Mouse (Mus musculus) intestine, postnatal 0 days (tissue): Measurements from ENCODE around the gene Tceal7. TPM values are rescaled to one million over a fixed set of nuclear protein-coding genes. Genes with fewer than 3 reads are reported as not detected.
A peak's percentile ranks its signal among the peaks of the same experiment; 100 is the strongest.
"Not testable (repeated sequence)": the region's sequence is repeated elsewhere in the genome, so short reads cannot be mapped to it uniquely, and the experiment has no call there.

Source experiments
- ATAC-seq: fragments of 200-750 bp; cut with Nextera tagmentation; 2 replicates; pipeline ENCODE4 v1.8.0; 2017; ENCODE audit warnings: mild to moderate bottlenecking, moderate TSS enrichment, moderate library complexity
- H3K27ac ChIP-seq: fragments of 300-500 bp; sonication (generic); 2 replicates; pipeline ENCODE4 v1.5.1; 2014; ENCODE audit warnings: mild to moderate bottlenecking, low read depth, low read length, moderate library complexity
- H3K27me3 ChIP-seq: fragments of 300-500 bp; sonication (generic); replicated peaks from 2 replicates; pipeline ENCODE4 v1.6.1; 2014; ENCODE audit warnings: low read length, mixed read lengths; ENCODE audit not compliant: control insufficient read depth, insufficient read depth
- H3K36me3 ChIP-seq: fragments of 300-500 bp; sonication (generic); 2 replicates; pipeline ENCODE4 v1.6.1; 2014; ENCODE audit warnings: mild to moderate bottlenecking, moderate library complexity; ENCODE audit not compliant: control insufficient read depth, insufficient read depth
- H3K4me1 ChIP-seq: fragments of 300-500 bp; sonication (generic); replicated peaks from 2 replicates; pipeline ENCODE4 v1.6.1; 2014; ENCODE audit warnings: antibody characterized with exemption, low read length, mixed read lengths; ENCODE audit not compliant: control insufficient read depth, insufficient read depth
- H3K4me2 ChIP-seq: fragments of 300-500 bp; sonication (generic); replicated peaks from 2 replicates; pipeline ENCODE4 v1.6.1; 2014; ENCODE audit warnings: low read depth, mild to moderate bottlenecking, moderate library complexity
- H3K4me3 ChIP-seq: fragments of 300-500 bp; sonication (generic); 2 replicates; pipeline ENCODE4 v1.5.1; 2014; ENCODE audit warnings: low read depth, low read length
- H3K9ac ChIP-seq: fragments of 300-500 bp; sonication (generic); 2 replicates; pipeline ENCODE4 v1.6.1; 2014; ENCODE audit warnings: mild to moderate bottlenecking, low read depth, low read length
- H3K9me3 ChIP-seq: fragments of 300-500 bp; sonication (generic); 2 replicates; pipeline ENCODE4 v1.6.1; 2016; ENCODE audit warnings: mixed run types; ENCODE audit not compliant: control insufficient read depth
- CTCF ChIP-seq: sonication (generic); IDR thresholded peaks from 2 replicates; pipeline ENCODE4 v1.5.1; 2016; ENCODE audit warnings: low read depth, mild to moderate bottlenecking, control low read depth, antibody characterized with exemption, moderate library complexity
- WGBS: fragments of 180-500 bp; shearing (Covaris S2); extraction: QIAGEN DNeasy Blood & Tissue Kit; methylation state at CpG from one replicate; pipeline ENCODE4 v1.1.7; 2014; 5-methylcytosine and 5-hydroxymethylcytosine counted together
- microRNA-seq: library from miRNA; unstranded; fragments of <30 nt; microRNA quantifications from one replicate; pipeline ENCODE4, GENCODE M21; 2016
- polyA plus RNA-seq: library from polyadenylated mRNA; unstranded; fragments of >200 nt; fragmentation: Nextera tagmentation; extraction: Ambion mirVana; gene quantifications from 2 replicates; pipeline ENCODE4 v1.2.1, GENCODE M21; 2015

The Tceal7 gene
- polyA plus RNA-seq, 1 experiment from 2014 or later, result 0.37 TPM

GRCm38 (mm10) chrX:136268173-136268572 is 53.6 kb downstream of the Tceal7 start:
- no peak for TF ChIP-seq CTCF
- Histone ChIP-seq H3K9ac (no peak overlapping the region), H3K36me3 (no peaks in the 10 kb centered on the region), H3K4me1 (no peaks in the 10 kb centered on the region), H3K4me2 (no peak overlapping the region), H3K27me3 (no peaks in the 10 kb centered on the region), H3K4me3 (no peak overlapping the region), H3K9me3 (no peaks in the 10 kb centered on the region), H3K27ac (no peak overlapping the region)
- 65% methylated on average over 4 of the region's 4 CpGs for WGBS
- ATAC-seq, result no peak

- not testable (repeated sequence) for H3K36me3 ChIP-seq, H3K4me1 ChIP-seq, H3K27ac ChIP-seq, H3K27me3 ChIP-seq, H3K9me3 ChIP-seq, H3K9ac ChIP-seq
- H3K4me3 ChIP-seq, result peak within 1 kb of the TSS; percentile 32
- peak; percentile 89 for ATAC-seq
- 64% methylated on average over 4 of the region's 30 CpGs for WGBS
- H3K4me2 ChIP-seq, result peak within 1 kb of the TSS; percentile 58
Observed at GRCm38 (mm10) chrX:136269743-136270392, 55.3 kb downstream of the Tceal7 start, which contains the start of gene Bex3. Bex3 (plus strand) TSS chrX:136270253.

GRCm38 (mm10) chrX:136270393-136271111 is 56.0 kb downstream of the Tceal7 start:
- not testable (repeated sequence) for H3K27ac ChIP-seq, H3K36me3 ChIP-seq, H3K27me3 ChIP-seq, H3K9ac ChIP-seq, H3K9me3 ChIP-seq, H3K4me1 ChIP-seq
- 21% methylated on average over 14 of the region's 60 CpGs for WGBS
- Histone ChIP-seq H3K4me3 (peak overlapping the region; percentile 32), H3K4me2 (peak overlapping the region; percentile 58)
- ATAC-seq, result peak; percentile 51; the same call in 1 of the 2 replicates

- TF ChIP-seq CTCF, result no peak
- Histone ChIP-seq H3K27me3 (no peaks in the 10 kb centered on the region), H3K36me3 (no peaks in the 10 kb centered on the region), H3K27ac (no peak overlapping the region), H3K4me3 (no peak overlapping the region), H3K9me3 (no peaks in the 10 kb centered on the region), H3K9ac (no peak overlapping the region), H3K4me1 (no peaks in the 10 kb centered on the region), H3K4me2 (no peak overlapping the region)
- no peak for ATAC-seq
- WGBS, result 30% methylated on average over 3 of the region's 3 CpGs
Observed at GRCm38 (mm10) chrX:136274542-136274941, 60.0 kb downstream of the Tceal7 start.

GRCm38 (mm10) chrX:136275386-136275785 is 60.8 kb downstream of the Tceal7 start:
- Histone ChIP-seq H3K27ac (no peak overlapping the region), H3K27me3 (no peaks in the 10 kb centered on the region), H3K4me1 (no peaks in the 10 kb centered on the region), H3K36me3 (no peaks in the 10 kb centered on the region), H3K9me3 (no peaks in the 10 kb centered on the region), H3K9ac (no peak overlapping the region), H3K4me2 (no peak overlapping the region), H3K4me3 (no peak overlapping the region)
- ATAC-seq, result no peak
- no peak for TF ChIP-seq CTCF
- WGBS, result 48% methylated on average over 3 of the region's 3 CpGs

Small RNA genes within 50 kb of the gene (microRNA-seq; reads per million reads assigned to microRNA genes)
- gene Mir6383, result not detected

Other genes with a start within 250 kb of the Tceal7 start
- 28.7 and 29.7 TPM in 2 replicates for gene Arxes2, start 221.0 kb upstream of the Tceal7 start, polyA plus RNA-seq
- gene Arxes1, start 181.4 kb upstream of the Tceal7 start, polyA plus RNA-seq, result 8.2 and 8.4 TPM in 2 replicates
- gene Bex2, start 146.5 kb upstream of the Tceal7 start, polyA plus RNA-seq, result 55.0 and 58.5 TPM in 2 replicates
- 0.22 and 0.27 TPM in 2 replicates for gene Nxf3, start 129.5 kb upstream of the Tceal7 start, polyA plus RNA-seq
- 235 and 294 TPM in 2 replicates for gene Bex4, start 75.8 kb upstream of the Tceal7 start, polyA plus RNA-seq
- 239 and 262 TPM in 2 replicates for gene Tceal8, start 42.4 kb upstream of the Tceal7 start, polyA plus RNA-seq
- gene Tceal5, start 10.9 kb upstream of the Tceal7 start, polyA plus RNA-seq, result 3.4 and 5.3 TPM in 2 replicates
- gene Bex1, start 734 bp downstream of the Tceal7 start, polyA plus RNA-seq, result 41.4 and 50.7 TPM in 2 replicates
- gene Tceal9, start 30.3 kb downstream of the Tceal7 start, polyA plus RNA-seq, result 641 and 667 TPM in 2 replicates
- 270 and 277 TPM in 2 replicates for gene Bex3, start 55.5 kb downstream of the Tceal7 start, polyA plus RNA-seq